Mouse (Mus musculus) E14TG2a.4 (cell line): ENCODE data around the gene Pex1.

Experiments
- CTCF ChIP-seq: conservative IDR thresholded peaks from 2 replicates; pipeline ENCODE4 v1.5.1; 2014; ENCODE audit warnings: low read length
- POU5F1 ChIP-seq: IDR thresholded peaks from 2 replicates; pipeline ENCODE4 v1.6.1; 2014; ENCODE audit warnings: low read length, borderline replicate concordance

GRCm38 (mm10) chr5:3648849-3649210 is 53.0 kb downstream of the Pex1 start:
- TF ChIP-seq CTCF: no peak
- no peak for TF ChIP-seq POU5F1
